Mouse (Mus musculus) frontal cortex, adult (tissue): ENCODE measurements around the gene Sgms1.

Source experiments
- ATAC-seq: cut with Nextera tagmentation; 2 replicates; pipeline ENCODE4 v1.9.2; 2017; ENCODE audit warnings: mild to moderate bottlenecking, moderate library complexity, mixed read lengths; ENCODE audit not compliant: low TSS enrichment

Gene Sgms1

GRCm38 (mm10) chr19:32180756-32181674, 208.5 kb downstream of the Sgms1 start:
- ATAC-seq: 0 out of 2 replicates have a peak, but pooled peaks have one; percentile 10

DNA sequence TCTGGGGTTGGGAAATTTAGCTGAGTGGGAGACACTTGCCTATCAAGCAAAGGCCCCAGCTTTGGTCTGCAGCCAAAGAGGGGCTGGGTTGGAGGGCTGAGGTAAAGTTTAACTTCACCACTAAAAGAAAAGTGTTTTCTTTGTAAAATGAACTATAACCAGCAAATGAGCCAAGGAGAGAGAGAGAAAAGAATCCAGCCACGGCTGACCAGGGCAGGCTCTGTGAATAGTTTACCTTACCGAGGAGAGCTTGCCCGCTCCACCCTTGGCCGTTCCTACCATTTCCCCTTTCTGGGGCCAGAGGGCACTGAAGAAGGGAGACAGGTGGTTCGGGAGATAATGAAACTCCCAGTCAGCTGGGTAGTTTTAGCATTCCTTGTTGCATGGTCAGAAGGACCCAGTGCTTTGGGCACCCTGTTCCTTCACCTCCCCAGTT, 209.5 kb downstream of the Sgms1 start:
- no peak for ATAC-seq

GRCm38 (mm10) chr19:32179514-32179913, 210.0 kb downstream of the Sgms1 start:
- ATAC-seq: no peak

- no peak for ATAC-seq
Observed at GRCm38 (mm10) chr19:32178161-32178560, 211.4 kb downstream of the Sgms1 start.

DNA sequence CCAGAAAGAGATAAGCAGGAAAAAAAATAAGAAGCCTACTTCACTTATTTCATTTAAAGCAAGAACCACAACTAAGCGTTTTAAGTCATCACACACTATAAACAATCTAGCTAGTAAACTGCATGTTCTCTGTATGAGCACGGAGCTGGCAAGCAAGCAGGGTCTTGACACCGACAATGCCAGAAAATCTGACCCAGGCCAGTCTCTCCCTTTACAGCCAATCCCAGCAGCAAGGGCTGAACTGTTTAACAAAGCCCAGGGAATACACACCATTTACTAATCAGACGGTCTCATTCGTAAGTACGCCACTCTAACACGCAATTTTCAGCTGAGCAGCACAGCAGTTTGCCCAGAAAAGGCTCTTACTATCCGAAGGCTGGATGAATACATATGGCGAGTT, 213.1 kb downstream of the Sgms1 start:
- ATAC-seq: peak; percentile 59; the same call in 1 of the 2 replicates

- no peak for ATAC-seq
Observed at GRCm38 (mm10) chr19:32175991-32176390, 213.5 kb downstream of the Sgms1 start.

- no peak for ATAC-seq
Observed at GRCm38 (mm10) chr19:32175013-32175412, 214.5 kb downstream of the Sgms1 start.

DNA sequence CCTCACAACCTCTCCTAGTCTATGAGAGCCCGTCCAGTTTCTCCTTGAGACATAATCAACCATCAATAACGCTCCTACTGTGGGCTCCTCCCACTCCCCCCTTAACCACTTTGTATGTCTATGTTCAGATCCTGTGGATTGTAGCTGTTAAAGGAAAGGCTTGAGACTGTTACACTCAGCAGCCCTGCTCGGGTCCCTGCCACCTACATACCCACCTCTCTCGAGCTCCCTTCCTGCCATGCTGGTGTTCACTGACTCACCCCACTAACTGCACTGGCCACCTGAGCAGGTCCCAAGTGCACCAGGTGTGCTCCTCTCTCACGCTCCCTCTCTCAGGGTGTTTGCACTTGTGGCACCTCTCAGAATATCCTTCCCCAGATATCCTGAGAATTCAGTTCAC, 215.0 kb downstream of the Sgms1 start:
- ATAC-seq: no peak

GRCm38 (mm10) chr19:32173522-32174184, 215.9 kb downstream of the Sgms1 start:
- no peak for ATAC-seq

- ATAC-seq: no peak
Observed at GRCm38 (mm10) chr19:32172511-32172981, 217.0 kb downstream of the Sgms1 start.

DNA sequence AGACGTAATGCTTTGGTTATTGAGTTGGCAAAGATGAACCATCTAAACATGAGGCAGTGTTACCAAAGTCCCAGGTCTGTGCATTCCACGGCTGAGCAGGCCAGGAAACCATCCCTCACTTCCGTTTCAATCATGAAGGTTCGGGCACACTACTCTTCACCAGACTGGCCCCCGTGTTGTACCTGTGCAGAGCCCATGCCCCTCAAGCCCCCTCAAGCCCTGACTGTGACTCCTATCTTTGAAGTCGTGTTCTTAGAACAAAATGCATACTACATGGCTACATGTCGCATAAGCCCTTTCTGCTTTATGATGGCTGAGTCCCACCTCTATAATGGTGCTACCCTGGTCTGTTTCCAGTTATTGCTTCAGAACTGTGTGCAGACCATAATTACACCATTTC, 217.5 kb downstream of the Sgms1 start:
- no peak for ATAC-seq

DNA sequence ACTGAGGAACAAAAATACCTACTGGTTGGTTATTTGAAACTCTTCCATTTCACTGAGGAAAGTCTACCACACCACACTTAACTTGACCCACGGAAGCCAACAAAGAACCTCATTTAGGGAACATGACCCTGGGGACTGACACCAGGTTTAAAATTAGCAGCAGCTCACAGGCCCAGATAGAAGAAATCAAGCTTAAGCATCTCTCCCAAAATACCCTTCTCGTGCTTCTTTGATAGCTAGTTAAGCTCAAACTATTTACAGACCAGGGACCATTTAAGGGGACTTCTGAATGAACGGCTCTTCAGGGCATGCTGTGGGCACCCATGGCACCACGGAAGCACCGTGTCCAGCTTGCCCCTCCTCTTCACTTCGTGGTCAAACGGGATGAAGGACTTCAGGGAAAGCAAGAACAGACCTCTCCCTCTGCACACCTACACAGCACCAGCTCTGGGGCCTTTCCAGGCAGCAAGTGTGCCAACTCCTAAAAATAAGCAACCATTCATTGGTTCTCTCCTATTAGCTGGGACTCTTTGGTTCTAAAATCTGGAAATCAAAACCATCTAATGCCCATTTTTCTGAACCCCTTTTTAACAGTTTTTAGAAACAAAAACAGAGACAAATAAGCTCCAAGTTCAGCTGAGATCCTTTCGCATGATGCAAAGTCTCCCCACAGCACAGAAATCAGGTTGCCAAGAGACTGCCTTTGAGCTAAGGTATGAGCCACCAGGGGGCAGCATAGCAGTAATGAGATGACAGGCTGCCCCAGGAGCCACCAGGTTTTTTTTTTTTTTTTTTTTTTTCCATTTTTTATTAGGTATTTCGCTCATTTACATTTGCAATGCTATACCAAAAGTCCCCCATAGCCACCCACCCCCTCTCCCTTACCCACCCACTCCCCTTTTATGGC, 219.6 kb downstream of the Sgms1 start:
- peak; percentile 84 for ATAC-seq

GRCm38 (mm10) chr19:32168031-32168430, 221.5 kb downstream of the Sgms1 start:
- no peak for ATAC-seq

GRCm38 (mm10) chr19:32166823-32167605, 222.5 kb downstream of the Sgms1 start:
- no peak for ATAC-seq

- peak; percentile 94 for ATAC-seq
Observed at GRCm38 (mm10) chr19:32165711-32166110, 223.8 kb downstream of the Sgms1 start.

DNA sequence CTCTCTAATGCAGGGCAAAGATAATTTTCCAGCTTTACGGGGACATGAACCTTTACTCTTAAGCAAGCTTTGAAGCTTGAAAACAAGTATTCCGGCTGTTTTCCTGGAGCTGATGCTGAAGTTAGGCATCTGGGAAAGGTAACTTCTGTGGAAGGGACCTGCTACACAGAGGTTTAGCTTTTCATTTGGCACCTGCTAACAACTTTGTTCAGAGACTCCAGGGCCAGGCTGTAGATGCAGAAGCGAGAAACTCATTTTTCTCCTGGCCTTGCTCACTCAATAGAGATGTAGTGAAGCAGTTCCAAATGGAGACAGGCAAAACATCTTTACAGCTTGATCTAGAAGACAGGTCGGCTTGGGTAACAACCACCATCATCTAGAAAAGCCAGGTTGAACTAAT, 225.4 kb downstream of the Sgms1 start:
- ATAC-seq: no peak

GRCm38 (mm10) chr19:32159944-32160343, 229.6 kb downstream of the Sgms1 start:
- ATAC-seq: no peak

DNA sequence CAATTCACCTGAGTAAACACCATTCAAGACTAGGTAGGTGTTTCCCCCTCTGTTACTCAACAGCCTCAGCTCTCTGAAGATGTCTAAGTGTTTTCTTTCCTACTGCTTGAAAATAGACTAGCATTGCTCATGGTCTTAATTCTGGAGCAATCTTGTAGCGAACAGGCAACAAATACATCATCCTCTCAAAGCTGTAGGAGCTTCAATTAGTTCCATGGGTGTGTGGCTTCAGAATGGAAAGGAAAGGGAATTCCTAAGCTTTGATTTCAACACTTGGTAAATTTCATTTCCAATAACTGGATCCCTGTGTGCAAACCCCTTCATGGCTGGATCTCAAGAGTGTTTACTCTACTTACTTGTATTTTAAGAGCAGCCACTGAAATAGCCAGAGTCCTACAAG, 230.3 kb downstream of the Sgms1 start:
- ATAC-seq: no peak

GRCm38 (mm10) chr19:32157045-32157444, 232.5 kb downstream of the Sgms1 start:
- ATAC-seq: no peak

DNA sequence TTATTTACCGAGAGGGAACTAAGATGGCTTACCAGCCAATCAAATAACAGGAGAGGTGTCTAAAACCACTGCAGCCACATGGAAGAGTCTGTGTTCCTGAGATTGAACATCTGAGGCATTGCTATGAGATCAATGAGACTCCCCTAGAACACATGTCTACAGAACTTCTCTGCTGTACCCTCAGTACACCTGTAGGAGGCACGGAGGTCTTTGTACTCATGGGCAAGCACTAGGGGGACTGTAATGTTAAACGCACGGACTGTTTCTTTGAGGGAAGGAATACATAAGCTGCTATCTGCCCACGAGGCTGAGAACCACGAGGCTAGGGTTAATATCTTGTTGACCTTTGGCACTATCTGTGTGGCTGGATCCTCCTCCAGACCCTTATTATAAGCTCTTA, 237.0 kb downstream of the Sgms1 start:
- peak; percentile 85; the same call in 1 of the 2 replicates for ATAC-seq

DNA sequence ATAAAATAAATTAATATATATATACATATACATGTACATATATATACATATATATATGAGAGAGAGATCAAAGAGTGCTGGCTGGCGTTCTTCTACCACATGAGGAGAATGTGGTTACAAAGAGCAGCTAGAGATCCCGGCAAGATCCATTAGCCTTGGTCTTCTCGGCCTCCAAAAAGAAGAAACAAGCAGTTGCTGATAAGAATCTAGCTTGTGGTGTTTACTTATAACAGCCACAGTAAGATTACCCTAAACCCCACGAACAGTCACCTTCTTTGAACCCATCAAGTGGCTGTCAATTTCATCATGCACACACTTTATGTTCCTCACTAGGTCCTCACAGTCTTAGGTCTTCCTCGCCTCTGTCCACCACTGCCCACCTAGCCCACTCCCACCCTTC, 240.8 kb downstream of the Sgms1 start:
- ATAC-seq: no peak
